In genomic region chr11:20038723-20039122, GRCm38 (mm10) we compare ENCODE assay signal across 8 mouse cellular contexts.
A peak's percentile ranks its signal among the peaks of the same experiment; 100 is the strongest.
DNase-seq lines count a peak whose midpoint lies in the region; ATAC-seq and TF ChIP-seq lines count a peak whose summit lies in the region.

No protein-coding gene starts in this region.

- DNase-seq in heart, postnatal 25 days (ENCODE audit: low spot score), result no peak
- peak; percentile 81 for DNase-seq in MN1 (ENCODE audit: low spot score)
- no peak for DNase-seq in thymus, postnatal 0 days (ENCODE audit: low spot score)

- H3K9me3 ChIP-seq in heart, embryonic 14.5 days (ENCODE audit: control insufficient read depth, low read length), result no peaks in the 10 kb centered on the region
- H3K9me3 ChIP-seq in forebrain, embryonic 15.5 days, result no peaks in the 10 kb centered on the region
- no peaks in the 10 kb centered on the region for H3K9me3 ChIP-seq in limb, embryonic 15.5 days
- H3K9me3 ChIP-seq in intestine, postnatal 0 days (ENCODE audit: control insufficient read depth), result no peaks in the 10 kb centered on the region

- no peak overlapping the region for H3K27ac ChIP-seq in heart, embryonic 14.5 days (replicated peaks in 1 of 2; ENCODE audit: control insufficient read depth in 1 of 2, insufficient read depth in 1 of 2, low read depth in 2 of 2, low read length in 2 of 2)
- no peak overlapping the region for H3K27ac ChIP-seq in forebrain, embryonic 15.5 days (replicated peaks)
- no peak overlapping the region for H3K27ac ChIP-seq in limb, embryonic 15.5 days
- no peak overlapping the region for H3K27ac ChIP-seq in intestine, postnatal 0 days (ENCODE audit: low read depth, low read length)

- TF ChIP-seq CTCF in intestine, postnatal 0 days (IDR thresholded peaks at IDR 0.05; ENCODE audit: low read depth), result no peak

- H3K4me2 ChIP-seq in heart, embryonic 14.5 days (ENCODE audit: low read length), result 0 out of 2 replicates have a peak overlapping the region, but pooled peaks have one; percentile 11
- peak overlapping the region; percentile 24 for H3K4me2 ChIP-seq in forebrain, embryonic 15.5 days (replicated peaks)
- H3K4me2 ChIP-seq in limb, embryonic 15.5 days, result 0 out of 2 replicates have a peak overlapping the region, but pooled peaks have one; percentile 10
- no peak overlapping the region for H3K4me2 ChIP-seq in intestine, postnatal 0 days (replicated peaks; ENCODE audit: low read depth)

- intact Hi-C loops in heart, postnatal 25 days (cut with DNase I), result no loop called here

- no peak overlapping the region for H3K9ac ChIP-seq in heart, embryonic 14.5 days (ENCODE audit: low read length)
- no peak overlapping the region for H3K9ac ChIP-seq in forebrain, embryonic 15.5 days (replicated peaks)
- no peak overlapping the region for H3K9ac ChIP-seq in limb, embryonic 15.5 days
- no peak overlapping the region for H3K9ac ChIP-seq in intestine, postnatal 0 days (ENCODE audit: low read depth, low read length)

- H3K27me3 ChIP-seq in heart, embryonic 14.5 days (ENCODE audit: control insufficient read depth, insufficient read depth, low read length), result 0 out of 2 replicates have a peak, but pooled peaks cover 3% of the 10 kb centered on the region
- H3K27me3 ChIP-seq in forebrain, embryonic 15.5 days, result no peaks in the 10 kb centered on the region
- no peaks in the 10 kb centered on the region for H3K27me3 ChIP-seq in limb, embryonic 15.5 days
- H3K27me3 ChIP-seq in intestine, postnatal 0 days (replicated peaks; ENCODE audit: control insufficient read depth, insufficient read depth, low read length), result no peaks in the 10 kb centered on the region

- no peaks in the 10 kb centered on the region for H3K36me3 ChIP-seq in heart, embryonic 14.5 days (ENCODE audit: control insufficient read depth, insufficient read depth, low read length)
- no peaks in the 10 kb centered on the region for H3K36me3 ChIP-seq in forebrain, embryonic 15.5 days
- no peaks in the 10 kb centered on the region for H3K36me3 ChIP-seq in limb, embryonic 15.5 days
- H3K36me3 ChIP-seq in intestine, postnatal 0 days (ENCODE audit: control insufficient read depth, insufficient read depth), result no peaks in the 10 kb centered on the region

- WGBS in heart, embryonic 14.5 days, result 36% methylated on average over 8 of the region's 8 CpGs
- 27% methylated on average over 8 of the region's 8 CpGs for WGBS in forebrain, embryonic 15.5 days
- 15% methylated on average over 8 of the region's 8 CpGs for WGBS in limb, embryonic 15.5 days
- WGBS in intestine, postnatal 0 days, result 45% methylated on average over 8 of the region's 8 CpGs

- H3K4me3 ChIP-seq in heart, embryonic 14.5 days (ENCODE audit: control insufficient read depth in 1 of 2, insufficient read depth in 1 of 2, low read depth in 1 of 2, low read length in 2 of 2), result no peak overlapping the region
- no peak overlapping the region for H3K4me3 ChIP-seq in forebrain, embryonic 15.5 days
- no peak overlapping the region for H3K4me3 ChIP-seq in limb, embryonic 15.5 days
- H3K4me3 ChIP-seq in intestine, postnatal 0 days (ENCODE audit: low read depth, low read length), result no peak overlapping the region

- ATAC-seq in heart, embryonic 14.5 days (ENCODE audit: insufficient number of reproducible peaks, insufficient read depth, low FRiP score, low read depth), result no peak
- peak; percentile 72 for ATAC-seq in forebrain, embryonic 15.5 days (replicated peaks)
- no peak for ATAC-seq in limb, embryonic 15.5 days (ENCODE audit: insufficient number of reproducible peaks, low FRiP score, low TSS enrichment, low read depth)
- ATAC-seq in intestine, postnatal 0 days, result no peak
- ATAC-seq in erythroblast, adult 5-6 weeks (replicated peaks; ENCODE audit: low FRiP score, poor library complexity, severe bottlenecking), result no peak

- H3K4me1 ChIP-seq in heart, embryonic 14.5 days (ENCODE audit: control insufficient read depth in 2 of 2, insufficient read depth in 2 of 2, low read length in 2 of 2), result peaks cover 15% of the 10 kb centered on the region in 2 experiments; a peak in 3 of 4 replicates
- peaks cover 4% of the 10 kb centered on the region for H3K4me1 ChIP-seq in forebrain, embryonic 15.5 days
- peaks cover 34% of the 10 kb centered on the region for H3K4me1 ChIP-seq in limb, embryonic 15.5 days
- H3K4me1 ChIP-seq in intestine, postnatal 0 days (replicated peaks; ENCODE audit: control insufficient read depth, insufficient read depth, low read length), result no peaks in the 10 kb centered on the region
